Mouse (Mus musculus) embryonic facial prominence, embryonic 10.5 days (tissue): Measurements from ENCODE around the gene Rab3c. TPM values are rescaled to one million over a fixed set of nuclear protein-coding genes. Genes with fewer than 3 reads are reported as not detected.

Experiments
- DNase-seq: peaks from one replicate; pipeline ENCODE4 v3.0.0-alpha.2; 2017; ENCODE audit warnings: low spot score
- H3K27ac ChIP-seq: fragments of 300-500 bp; sonication (generic); replicated peaks from 2 replicates; pipeline ENCODE4 v1.5.1; 2016; ENCODE audit warnings: mild to moderate bottlenecking
- H3K27me3 ChIP-seq: fragments of 300-500 bp; sonication (generic); replicated peaks from 2 replicates; pipeline ENCODE4 v1.6.1; 2016; ENCODE audit warnings: low read depth, mild to moderate bottlenecking; ENCODE audit not compliant: poor library complexity, severe bottlenecking
- H3K36me3 ChIP-seq: fragments of 300-500 bp; sonication (generic); replicated peaks from 2 replicates; pipeline ENCODE4 v1.6.1; 2016; ENCODE audit warnings: mild to moderate bottlenecking, moderate library complexity
- H3K4me1 ChIP-seq: fragments of 300-500 bp; sonication (generic); 2 replicates; pipeline ENCODE4 v1.6.1; 2016
- H3K4me3 ChIP-seq: fragments of 300-500 bp; sonication (generic); 2 replicates; pipeline ENCODE4 v1.5.1; 2016; ENCODE audit warnings: mild to moderate bottlenecking, moderate library complexity
- H3K9me3 ChIP-seq: fragments of 300-500 bp; sonication (generic); 2 replicates; pipeline ENCODE4 v1.6.1; 2016; ENCODE audit warnings: mild to moderate bottlenecking
- WGBS: fragments of 180-500 bp; shearing (Covaris S2); methylation state at CpG from one replicate; pipeline ENCODE4 v1.1.7; 2016; 5-methylcytosine and 5-hydroxymethylcytosine counted together
- polyA plus RNA-seq: library from polyadenylated mRNA; unstranded; fragments of >200 nt; fragmentation: Nextera tagmentation; extraction: Ambion mirVana; gene quantifications from 2 replicates; pipeline ENCODE4 v1.2.1, GENCODE M21; 2016

Rab3c gene
- polyA plus RNA-seq, 1 experiment from 2014 or later, result 2.9 TPM

GRCm38 (mm10) chr13:110238970-110239369 lies 41.8 kb downstream of the Rab3c start:
- H3K4me1 ChIP-seq, result peaks cover 13% of the 10 kb centered on the region
- H3K27me3 ChIP-seq, result no peaks in the 10 kb centered on the region
- H3K4me3 ChIP-seq, result no peak overlapping the region
- no peaks in the 10 kb centered on the region for H3K36me3 ChIP-seq
- DNase-seq, result no peak
- H3K27ac ChIP-seq, result no peak overlapping the region
- 61% methylated on average over 3 of the region's 3 CpGs for WGBS
- no peaks in the 10 kb centered on the region for H3K9me3 ChIP-seq

- Histone ChIP-seq H3K36me3 (no peaks in the 10 kb centered on the region), H3K27me3 (no peaks in the 10 kb centered on the region), H3K4me3 (no peak overlapping the region), H3K4me1 (peaks cover 13% of the 10 kb centered on the region), H3K9me3 (no peaks in the 10 kb centered on the region), H3K27ac (no peak overlapping the region)
- peak; percentile 10 for DNase-seq
- WGBS, result 31% methylated on average over 10 of the region's 10 CpGs
Measured at GRCm38 (mm10) chr13:110237209-110237935, 43.4 kb downstream of the Rab3c start.

GRCm38 (mm10) chr13:110233364-110233763 lies 47.4 kb downstream of the Rab3c start:
- 89% methylated on average over 5 of the region's 5 CpGs for WGBS
- Histone ChIP-seq H3K36me3 (no peaks in the 10 kb centered on the region), H3K4me1 (peaks cover 13% of the 10 kb centered on the region), H3K27me3 (no peaks in the 10 kb centered on the region), H3K9me3 (no peaks in the 10 kb centered on the region), H3K4me3 (no peak overlapping the region), H3K27ac (no peak overlapping the region)
- DNase-seq, result no peak

- Histone ChIP-seq H3K9me3 (no peaks in the 10 kb centered on the region), H3K4me1 (no peaks in the 10 kb centered on the region), H3K4me3 (no peak overlapping the region), H3K27me3 (no peaks in the 10 kb centered on the region), H3K36me3 (no peaks in the 10 kb centered on the region), H3K27ac (no peak overlapping the region)
- WGBS, result 90% methylated on average over 5 of the region's 5 CpGs
- no peak for DNase-seq
Measured at GRCm38 (mm10) chr13:110231086-110231688, 49.6 kb downstream of the Rab3c start.

- no peak overlapping the region for H3K4me3 ChIP-seq
- no peak overlapping the region for H3K27ac ChIP-seq
- 88% methylated on average over 4 of the region's 4 CpGs for WGBS
- no peaks in the 10 kb centered on the region for H3K9me3 ChIP-seq
- no peaks in the 10 kb centered on the region for H3K36me3 ChIP-seq
- H3K27me3 ChIP-seq, result no peaks in the 10 kb centered on the region
- DNase-seq, result no peak
- no peaks in the 10 kb centered on the region for H3K4me1 ChIP-seq
Measured at GRCm38 (mm10) chr13:110230046-110230445, 50.8 kb downstream of the Rab3c start.

GRCm38 (mm10) chr13:110219195-110219594 lies 61.6 kb downstream of the Rab3c start:
- Histone ChIP-seq H3K4me1 (no peaks in the 10 kb centered on the region), H3K36me3 (no peaks in the 10 kb centered on the region), H3K4me3 (no peak overlapping the region), H3K27me3 (no peaks in the 10 kb centered on the region), H3K27ac (no peak overlapping the region), H3K9me3 (no peaks in the 10 kb centered on the region)
- WGBS, result 86% methylated on average over 7 of the region's 7 CpGs
- no peak for DNase-seq

GRCm38 (mm10) chr13:110218497-110218896 lies 62.3 kb downstream of the Rab3c start:
- Histone ChIP-seq H3K9me3 (no peaks in the 10 kb centered on the region), H3K27me3 (no peaks in the 10 kb centered on the region), H3K4me3 (no peak overlapping the region), H3K36me3 (no peaks in the 10 kb centered on the region), H3K27ac (no peak overlapping the region), H3K4me1 (no peaks in the 10 kb centered on the region)
- DNase-seq, result no peak
- WGBS, result 85% methylated on average over 4 of the region's 4 CpGs

GRCm38 (mm10) chr13:110211526-110212075 lies 69.2 kb downstream of the Rab3c start:
- WGBS, result 90% methylated on average over 8 of the region's 8 CpGs
- no peaks in the 10 kb centered on the region for H3K36me3 ChIP-seq
- DNase-seq, result no peak
- no peaks in the 10 kb centered on the region for H3K27me3 ChIP-seq
- no peak overlapping the region for H3K4me3 ChIP-seq
- H3K4me1 ChIP-seq, result no peaks in the 10 kb centered on the region
- no peaks in the 10 kb centered on the region for H3K9me3 ChIP-seq
- H3K27ac ChIP-seq, result no peak overlapping the region

GRCm38 (mm10) chr13:110198906-110199305 lies 81.9 kb downstream of the Rab3c start:
- no peak for DNase-seq
- no peaks in the 10 kb centered on the region for H3K4me1 ChIP-seq
- 89% methylated on average over 5 of the region's 5 CpGs for WGBS
- H3K27ac ChIP-seq, result no peak overlapping the region
- H3K27me3 ChIP-seq, result no peaks in the 10 kb centered on the region
- H3K36me3 ChIP-seq, result no peaks in the 10 kb centered on the region
- H3K9me3 ChIP-seq, result no peaks in the 10 kb centered on the region
- no peak overlapping the region for H3K4me3 ChIP-seq

GRCm38 (mm10) chr13:110190039-110190438 lies 90.8 kb downstream of the Rab3c start:
- Histone ChIP-seq H3K36me3 (no peaks in the 10 kb centered on the region), H3K9me3 (no peaks in the 10 kb centered on the region), H3K27ac (no peak overlapping the region), H3K4me1 (no peaks in the 10 kb centered on the region), H3K27me3 (no peaks in the 10 kb centered on the region), H3K4me3 (no peak overlapping the region)
- 56% methylated on average over 1 of the region's 1 CpGs for WGBS
- DNase-seq, result no peak

GRCm38 (mm10) chr13:110184963-110185685 lies 95.7 kb downstream of the Rab3c start:
- Histone ChIP-seq H3K36me3 (no peaks in the 10 kb centered on the region), H3K4me3 (no peak overlapping the region), H3K27ac (no peak overlapping the region), H3K27me3 (no peaks in the 10 kb centered on the region), H3K4me1 (no peaks in the 10 kb centered on the region), H3K9me3 (no peaks in the 10 kb centered on the region)
- WGBS, result 79% methylated on average over 4 of the region's 4 CpGs
- DNase-seq, result no peak

- Histone ChIP-seq H3K4me1 (no peaks in the 10 kb centered on the region), H3K27ac (no peak overlapping the region), H3K9me3 (no peaks in the 10 kb centered on the region), H3K27me3 (no peaks in the 10 kb centered on the region), H3K4me3 (no peak overlapping the region), H3K36me3 (no peaks in the 10 kb centered on the region)
- DNase-seq, result no peak
- WGBS, result 82% methylated on average over 6 of the region's 6 CpGs
Measured at GRCm38 (mm10) chr13:110175651-110176050, 105.1 kb downstream of the Rab3c start.
